Mouse (Mus musculus) gastrocnemius, postnatal 14 days (tissue): ENCODE data around the gene Trpc1. TPM values are rescaled to one million over a fixed set of nuclear protein-coding genes. Genes with fewer than 3 reads are reported as not detected.

Experiments
- DNase-seq: peaks from one replicate; pipeline ENCODE4 v3.0.0; 2021; ENCODE audit warnings: mixed read lengths
- intact Hi-C: fragments of 180-260 bp; cut with DNase I; formaldehyde crosslinking; loops from one replicate; pipeline ENCODE4 v1.15.1; 2025; ENCODE audit warnings: low total_unique reads
- long read RNA-seq, 2 experiments: library from polyadenylated mRNA; stranded (forward); transcript quantifications; one replicate each; pipeline ENCODE4 v2.0.0; 2021
- total RNA-seq, 2 experiments: library from RNA; stranded (reverse); gene quantifications; 2 replicates each; pipeline ENCODE4 v1.2.3; 2021

Trpc1 gene
- 1 to 10 TPM; 1.2 to 1.3 TPM for total RNA-seq
- long read RNA-seq, experiment 1, partial matches to known transcripts: 0 of 1 reads
- long read RNA-seq, experiment 1, other reads (novel, unspliced or antisense): 0 of 1 reads
- long read RNA-seq, experiment 2: 0 reads

DNA sequence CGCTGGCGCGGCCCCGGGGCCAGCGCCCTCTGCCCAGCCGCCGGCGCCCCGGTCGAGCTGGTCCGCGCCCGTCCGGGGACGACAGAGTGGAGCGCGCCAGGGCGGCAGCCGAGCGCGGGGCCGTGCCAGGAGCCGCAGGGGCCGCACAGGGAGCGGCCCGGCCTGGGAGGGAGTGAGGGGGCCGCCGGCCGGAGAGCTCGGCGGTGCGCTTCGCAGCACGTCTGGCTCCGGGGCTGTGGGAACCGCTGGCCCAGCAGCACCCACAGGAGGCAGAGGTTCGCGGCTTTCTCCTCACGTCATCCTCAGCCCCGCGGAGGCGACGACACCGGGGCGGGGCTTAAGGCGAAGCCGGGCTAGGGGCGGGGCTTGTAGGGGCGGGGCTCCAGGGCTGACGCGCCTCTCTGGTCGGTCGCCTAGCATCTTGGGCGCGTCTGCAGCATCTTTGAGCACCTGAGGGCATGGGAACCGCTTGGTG is at the start of gene Trpc1:
Gene Trpc1, minus strand, starts transcription at position 339 of the 475 bp plus-strand sequence.
- peak; percentile 76 for DNase-seq
- intact Hi-C loops: no loop called here

DNA sequence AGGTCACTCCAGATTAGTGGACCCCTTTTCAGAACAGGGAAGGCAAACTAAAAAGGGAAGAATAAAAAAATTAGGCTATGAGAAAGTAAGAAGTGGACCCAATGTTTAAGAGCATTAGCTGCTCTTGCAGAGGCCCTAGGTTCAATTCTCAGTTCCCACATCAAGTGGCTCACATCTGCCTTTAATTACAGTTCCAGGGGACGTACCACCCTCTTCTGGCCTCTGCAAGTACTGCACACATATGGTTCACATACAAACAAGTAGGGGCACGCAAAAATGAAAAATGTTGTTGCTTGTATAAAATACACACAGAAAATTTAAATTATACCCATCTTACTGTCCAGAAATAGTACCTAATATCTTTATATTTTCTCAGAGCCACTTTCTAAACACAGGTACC is 46.1 kb upstream of the Trpc1 start:
- intact Hi-C loops: no loop called here

DNA sequence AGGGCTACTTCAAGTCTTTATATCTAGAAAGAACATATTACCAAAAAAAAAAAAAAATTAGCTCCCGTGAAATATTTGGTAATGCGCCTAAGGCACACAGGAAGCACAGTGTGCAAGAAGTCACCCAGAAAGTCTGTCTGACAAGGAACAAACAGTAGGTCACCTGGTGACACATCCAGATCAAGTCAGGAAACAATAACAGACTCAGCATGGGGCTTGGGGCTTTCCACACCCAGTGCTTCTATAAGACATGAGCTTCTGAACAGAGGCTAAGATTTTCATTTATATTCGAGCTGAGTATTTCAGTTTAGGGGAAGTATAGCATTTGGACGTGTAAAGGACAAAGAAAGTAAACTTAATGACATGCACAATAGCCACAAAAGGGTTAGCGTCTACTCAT is 45.7 kb upstream of the Trpc1 start:
- intact Hi-C loops: no loop called here
- DNase-seq: no peak

More for the DNA sequence above, 46.1 kb upstream of the Trpc1 start:
- DNase-seq: no peak

DNA sequence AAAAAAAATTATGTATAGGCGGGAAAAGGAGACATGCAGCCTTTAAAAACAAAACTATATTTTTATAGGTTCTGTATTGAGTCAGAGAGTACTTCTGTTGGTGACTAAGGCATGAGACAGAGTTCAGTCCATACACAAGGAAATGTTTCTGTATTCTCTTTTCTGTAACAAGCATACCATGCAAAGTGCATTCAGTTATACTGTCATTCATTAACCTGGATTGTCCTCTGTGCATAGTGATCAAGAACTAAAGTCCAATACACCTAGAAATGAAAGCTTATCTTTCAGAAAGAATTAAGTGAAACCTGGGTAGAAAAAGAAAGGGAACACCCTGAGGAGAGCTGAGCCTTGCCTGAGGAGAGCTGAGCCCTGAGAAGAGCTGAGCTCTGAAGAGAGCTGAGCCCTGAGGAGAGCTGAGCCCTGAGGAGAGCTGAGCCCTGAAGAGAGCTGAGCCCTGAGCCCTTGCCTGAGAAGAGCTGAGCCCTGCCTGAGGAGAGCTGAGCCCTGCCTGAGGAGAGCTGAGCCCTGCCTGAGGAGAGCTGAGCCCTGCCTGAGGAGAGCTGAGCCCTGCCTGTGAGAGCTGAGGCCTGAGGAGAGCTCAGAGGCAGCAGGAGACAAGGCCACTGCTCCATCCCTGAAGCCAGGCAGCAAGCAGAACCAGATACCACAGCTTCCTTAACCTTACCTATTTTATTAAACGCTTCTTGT is 45.1 kb upstream of the Trpc1 start:
- intact Hi-C loops: no loop called here
- no peak for DNase-seq

- intact Hi-C loops: no loop called here
- DNase-seq: no peak
Observed at GRCm38 (mm10) chr9:95793986-95794744, 44.0 kb upstream of the Trpc1 start.

GRCm38 (mm10) chr9:95784888-95785511 is 34.8 kb upstream of the Trpc1 start:
- intact Hi-C loops: no loop called here
- no peak for DNase-seq

GRCm38 (mm10) chr9:95783646-95784293 is 33.6 kb upstream of the Trpc1 start:
- no peak for DNase-seq
- intact Hi-C loops: no loop called here

- intact Hi-C loops: no loop called here
- no peak for DNase-seq
Observed at GRCm38 (mm10) chr9:95771671-95772070, 21.5 kb upstream of the Trpc1 start.

DNA sequence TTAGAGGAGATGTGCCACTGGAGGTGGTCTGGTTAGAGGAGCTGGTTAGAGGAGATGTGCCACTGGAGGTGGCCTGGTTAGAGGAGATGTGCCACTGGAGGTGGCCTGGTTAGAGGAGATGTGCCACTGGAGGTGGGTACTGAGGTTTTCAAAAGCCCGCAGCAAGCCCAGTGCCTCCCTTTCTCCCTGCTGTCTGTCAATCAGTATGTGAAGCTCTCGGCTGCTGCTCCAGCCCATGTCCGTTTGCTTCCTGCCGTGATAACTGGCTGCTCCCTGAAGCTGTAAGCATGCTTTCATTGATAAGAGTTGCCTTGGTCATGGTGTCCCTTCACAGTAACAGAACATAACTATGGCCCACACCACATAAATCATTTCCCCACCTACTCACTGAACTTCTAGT is 13.0 kb upstream of the Trpc1 start:
- no peak for DNase-seq
- intact Hi-C loops: no loop called here

DNA sequence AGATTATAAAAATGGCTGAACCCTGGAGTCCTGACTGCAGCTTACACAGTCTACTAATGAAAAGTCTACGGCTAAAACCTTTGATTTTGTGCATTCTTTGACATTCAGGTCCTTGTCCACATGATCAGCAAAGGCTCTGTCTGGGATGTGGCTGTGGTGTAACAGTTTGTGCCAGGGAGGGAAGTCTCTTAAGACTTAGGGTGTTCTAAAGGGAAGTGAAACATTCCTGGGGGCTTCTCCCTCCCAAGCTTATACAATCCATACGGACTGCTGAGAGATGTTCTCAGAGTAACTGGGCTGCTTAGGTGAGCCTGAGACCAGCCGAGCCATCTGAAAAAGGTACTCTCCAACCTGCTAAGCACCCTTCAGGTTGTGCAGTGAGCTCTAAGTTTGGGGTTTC is 12.1 kb upstream of the Trpc1 start:
- intact Hi-C loops: no loop called here
- DNase-seq: no peak

DNA sequence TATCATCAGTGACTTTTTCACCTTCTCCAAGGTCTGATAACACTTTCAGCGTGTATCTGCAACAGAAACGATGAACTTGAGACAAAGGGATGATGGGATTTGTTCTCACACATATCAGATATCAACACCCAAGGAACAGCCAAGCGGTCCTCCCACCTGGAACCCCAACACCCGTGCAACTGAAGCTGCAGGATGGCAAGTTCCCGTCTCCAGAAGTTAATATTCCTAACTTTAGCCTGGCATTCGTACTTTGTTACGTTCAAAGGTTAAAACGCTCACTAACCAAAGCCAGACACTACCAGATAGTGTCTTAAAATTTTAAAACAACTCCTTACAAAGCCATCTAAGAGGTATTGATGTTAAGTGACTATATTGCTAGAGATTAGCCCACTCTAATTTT is 11.2 kb upstream of the Trpc1 start:
- no peak for DNase-seq
- intact Hi-C loops: no loop called here

GRCm38 (mm10) chr9:95750746-95751145 is 571 bp upstream of the Trpc1 start:
- intact Hi-C loops: no loop called here
- no peak for DNase-seq

- DNase-seq: no peak
- intact Hi-C loops: no loop called here
Observed at GRCm38 (mm10) chr9:95749461-95749928, 680 bp downstream of the Trpc1 start.

GRCm38 (mm10) chr9:95747298-95747697 is 2.9 kb downstream of the Trpc1 start:
- intact Hi-C loops: no loop called here
- no peak for DNase-seq

DNA sequence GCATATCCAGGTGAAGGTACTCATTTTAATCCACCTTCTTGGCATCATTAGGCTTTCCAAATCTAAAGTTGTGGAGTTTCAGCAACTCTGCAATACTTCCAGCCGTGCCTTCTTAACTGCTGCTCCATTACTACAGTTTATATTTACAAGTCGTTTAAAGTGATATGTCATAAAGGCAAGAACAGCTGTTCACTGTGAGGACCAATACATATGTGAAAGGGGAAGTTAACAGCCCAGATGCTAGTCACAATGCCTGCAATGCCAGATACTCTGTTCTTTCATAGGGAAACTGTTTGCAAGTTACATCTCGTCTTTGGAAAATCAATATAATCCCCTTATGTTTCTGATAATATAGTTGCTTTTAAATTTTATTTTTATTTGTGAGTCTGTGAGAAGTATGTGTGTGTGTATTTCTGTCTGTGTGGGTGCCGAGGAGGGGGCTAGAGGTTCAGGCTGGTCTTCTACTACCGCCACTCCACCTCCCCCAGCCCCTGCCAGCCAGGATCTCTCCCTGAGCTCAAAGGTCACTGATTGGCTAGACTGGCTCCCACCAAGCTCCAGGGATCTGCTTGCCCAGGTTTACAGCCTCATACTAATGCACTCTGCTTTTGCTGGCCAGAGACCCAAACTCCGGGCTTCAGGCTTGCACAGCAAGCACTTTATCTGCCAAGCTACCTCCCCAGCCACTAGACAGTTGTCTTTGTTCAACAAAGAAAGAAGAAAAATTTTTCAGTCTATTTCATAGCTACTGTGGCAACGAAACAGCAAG is 5.1 kb downstream of the Trpc1 start:
- intact Hi-C loops: no loop called here
- DNase-seq: no peak

GRCm38 (mm10) chr9:95736238-95736637 is 13.9 kb downstream of the Trpc1 start:
- no peak for DNase-seq
- intact Hi-C loops: no loop called here

DNA sequence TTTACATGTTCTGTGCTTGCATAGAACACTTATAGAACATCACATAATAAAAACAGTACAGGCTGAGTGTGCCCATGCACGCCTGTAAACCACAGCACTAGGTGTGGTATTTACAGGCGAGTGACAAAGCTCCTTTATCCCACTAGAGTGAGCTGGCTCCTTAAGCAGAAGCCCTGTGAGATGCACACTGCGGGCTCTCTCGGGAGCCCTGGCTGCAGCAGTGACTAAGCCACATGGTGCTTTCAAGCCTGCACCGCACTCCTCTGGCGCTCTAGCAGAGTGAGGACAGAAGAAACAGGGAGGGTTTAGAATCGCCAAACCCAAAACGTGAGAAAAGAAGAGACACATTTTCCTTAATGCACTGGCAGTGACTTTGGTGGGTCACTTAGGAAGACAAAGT is 37.6 kb downstream of the Trpc1 start:
- intact Hi-C loops: no loop called here
- DNase-seq: no peak

DNA sequence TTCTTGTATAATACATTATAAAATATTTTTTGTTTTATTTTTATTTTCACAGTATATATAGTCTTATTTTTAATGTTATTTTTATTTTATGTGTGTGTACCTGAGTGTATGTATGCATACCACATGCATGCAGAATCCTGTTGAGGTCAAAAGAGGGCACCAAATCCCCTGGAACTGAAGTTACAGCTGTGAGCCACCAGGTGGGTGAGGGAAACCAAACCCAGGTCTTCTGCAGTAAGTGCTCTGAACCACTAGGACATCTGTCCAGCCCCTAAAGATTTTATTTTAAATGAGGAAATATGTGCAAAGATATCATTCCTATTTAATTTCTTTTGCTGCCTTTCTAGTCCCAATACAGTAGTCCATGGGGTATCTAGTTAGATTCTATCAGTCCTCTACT is 41.2 kb downstream of the Trpc1 start:
- DNase-seq: no peak
- intact Hi-C loops: no loop called here

DNA sequence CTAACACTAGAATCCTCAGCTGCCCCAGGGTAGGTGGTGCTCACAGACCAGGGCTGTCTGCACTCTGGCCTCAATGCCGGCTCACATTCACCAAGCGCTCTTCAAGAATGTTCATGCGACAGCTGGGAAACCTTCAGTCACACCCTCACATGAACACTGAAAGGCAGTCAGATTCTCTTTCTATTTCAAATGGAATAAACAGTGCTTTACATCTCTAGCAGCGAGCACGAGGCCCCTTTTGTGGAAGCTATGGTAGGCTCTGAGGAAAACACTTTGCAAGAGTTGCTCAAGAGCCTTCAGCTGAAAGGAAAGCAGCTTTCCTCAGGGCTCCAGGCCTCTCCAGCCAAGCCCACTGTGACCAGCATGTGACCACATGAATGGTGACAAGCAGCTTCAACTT is 44.8 kb downstream of the Trpc1 start:
- DNase-seq: no peak
- intact Hi-C loops: no loop called here
